Mouse (Mus musculus) liver, embryonic 16.5 days (tissue): ENCODE data around the gene Ppp1r21. TPM values are rescaled to one million over a fixed set of nuclear protein-coding genes. Genes with fewer than 3 reads are reported as not detected.
A peak's percentile ranks its signal among the peaks of the same experiment; 100 is the strongest.

Source experiments
- ATAC-seq: fragments of 200-750 bp; cut with Nextera tagmentation; 2 replicates; pipeline ENCODE4 v1.8.0; 2017; ENCODE audit warnings: low read depth, mild to moderate bottlenecking, moderate number of reproducible peaks, moderate library complexity
- H3K27ac ChIP-seq: fragments of 300-500 bp; sonication (generic); 2 replicates; pipeline ENCODE4 v1.5.1; 2014; ENCODE audit warnings: mild to moderate bottlenecking, low read length
- H3K27me3 ChIP-seq: fragments of 300-500 bp; sonication (generic); 2 replicates; pipeline ENCODE4 v1.6.1; 2014; ENCODE audit warnings: low read depth, low read length, mixed read lengths; ENCODE audit not compliant: control insufficient read depth, insufficient read depth
- H3K36me3 ChIP-seq: fragments of 300-500 bp; sonication (generic); 2 replicates; pipeline ENCODE4 v1.6.1; 2014; ENCODE audit warnings: mild to moderate bottlenecking; ENCODE audit not compliant: control insufficient read depth, insufficient read depth
- H3K4me1 ChIP-seq: fragments of 300-500 bp; sonication (generic); 2 replicates; pipeline ENCODE4 v1.6.1; 2014; ENCODE audit warnings: low read depth, low read length, mixed read lengths; ENCODE audit not compliant: control insufficient read depth
- H3K4me2 ChIP-seq: fragments of 300-500 bp; sonication (generic); 2 replicates; pipeline ENCODE4 v1.6.1; 2014; ENCODE audit warnings: low read depth, low read length, mixed read lengths
- H3K4me3 ChIP-seq: fragments of 300-500 bp; sonication (generic); 2 replicates; pipeline ENCODE4 v1.5.1; 2014; ENCODE audit warnings: low read depth, mild to moderate bottlenecking, low read length
- H3K9ac ChIP-seq: fragments of 300-500 bp; sonication (generic); 2 replicates; pipeline ENCODE4 v1.6.1; 2014; ENCODE audit warnings: low read depth, low read length
- H3K9me3 ChIP-seq: fragments of 300-500 bp; sonication (generic); replicated peaks from 2 replicates; pipeline ENCODE4 v1.6.1; 2016; ENCODE audit warnings: low read length; ENCODE audit not compliant: control insufficient read depth
- WGBS: fragments of 180-500 bp; shearing (Covaris S2); extraction: QIAGEN DNeasy Blood & Tissue Kit; methylation state at CpG from one replicate; pipeline ENCODE4 v1.1.7; 2014; ENCODE audit not compliant: insufficient replicate concordance; 5-methylcytosine and 5-hydroxymethylcytosine counted together
- polyA plus RNA-seq: library from polyadenylated mRNA; unstranded; fragments of >200 nt; fragmentation: Nextera tagmentation; extraction: Ambion mirVana; gene quantifications from 2 replicates; pipeline ENCODE4 v1.2.1, GENCODE M21; 2015

Gene Ppp1r21
- polyA plus RNA-seq, 1 experiment from 2014 or later = 10.6 TPM

GRCm38 (mm10) chr17:88596068-88596467 lies 66.2 kb downstream of the Ppp1r21 start:
- Histone ChIP-seq H3K4me3 (no peak overlapping the region), H3K4me2 (no peak overlapping the region), H3K9ac (no peak overlapping the region), H3K9me3 (no peaks in the 10 kb centered on the region), H3K36me3 (no peaks in the 10 kb centered on the region), H3K27me3 (no peaks in the 10 kb centered on the region), H3K4me1 (no peaks in the 10 kb centered on the region; the same call in none of the 2 replicates), H3K27ac (no peak overlapping the region)
- 53% methylated on average over 4 of the region's 4 CpGs for WGBS
- ATAC-seq = no peak

- H3K27ac ChIP-seq = no peak overlapping the region; the same call in 1 of the 2 replicates
- no peaks in the 10 kb centered on the region for H3K27me3 ChIP-seq
- H3K9me3 ChIP-seq = no peaks in the 10 kb centered on the region
- peak overlapping the region; percentile 66 for H3K4me2 ChIP-seq
- 25% methylated on average over 16 of the region's 16 CpGs for WGBS
- no peaks in the 10 kb centered on the region for H3K36me3 ChIP-seq
- ATAC-seq = no peak
- peak overlapping the region; percentile 43 for H3K4me3 ChIP-seq
- H3K9ac ChIP-seq = no peak overlapping the region
- H3K4me1 ChIP-seq = no peaks in the 10 kb centered on the region; the same call in none of the 2 replicates
Observed at GRCm38 (mm10) chr17:88596544-88597221, 66.8 kb downstream of the Ppp1r21 start.

DNA sequence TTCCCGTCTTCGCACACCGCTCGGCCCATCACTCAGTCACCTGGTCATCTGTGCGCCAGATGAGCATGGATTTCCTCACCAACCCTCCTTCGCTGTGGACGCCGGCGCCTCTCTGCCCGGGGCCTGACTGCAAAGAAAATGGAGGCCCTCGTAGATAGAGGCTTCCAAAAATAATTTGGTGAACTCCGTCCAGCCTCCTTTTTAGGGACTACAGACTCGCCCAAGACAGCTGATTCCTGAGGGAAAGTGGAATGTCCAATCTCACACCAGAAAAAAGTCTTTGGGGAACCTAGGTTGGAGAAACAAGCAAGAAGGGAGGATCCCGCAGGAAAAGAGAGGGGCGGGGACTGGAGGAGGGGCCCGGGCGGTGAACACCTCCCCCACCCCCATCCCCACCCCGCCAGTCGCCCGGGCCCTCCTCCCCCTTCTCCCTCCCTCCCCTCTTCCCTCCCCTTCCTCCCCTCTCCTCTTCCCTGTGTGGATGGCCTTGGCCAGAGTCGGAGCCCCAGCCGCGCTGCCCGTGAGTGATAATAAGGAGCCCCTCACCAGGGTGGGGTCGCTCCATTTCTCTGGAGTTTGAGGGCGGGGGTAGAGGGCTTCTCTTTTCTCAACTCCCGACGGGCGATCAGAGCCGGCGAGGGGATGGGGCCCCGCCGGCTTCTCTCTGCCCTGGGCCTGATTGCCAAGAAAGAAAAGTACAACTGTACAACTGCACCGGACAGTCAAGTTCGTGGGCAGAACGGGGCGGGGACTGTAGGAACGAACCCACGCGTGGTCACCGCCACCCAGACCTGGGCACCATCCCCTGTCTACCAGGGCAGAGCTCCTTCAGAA lies 67.5 kb downstream of the Ppp1r21 start, which contains the start of gene Ston1:
Gene Ston1 (plus strand): TSS at position 463 of the 834 bp plus-strand sequence.
- H3K9me3 ChIP-seq = no peaks in the 10 kb centered on the region
- H3K27me3 ChIP-seq = no peaks in the 10 kb centered on the region
- peak; percentile 80 for ATAC-seq
- 2% methylated on average over 38 of the region's 41 CpGs for WGBS
- peak within 1 kb of the TSS; percentile 43 for H3K4me3 ChIP-seq
- H3K4me1 ChIP-seq = no peaks in the 10 kb centered on the region; the same call in none of the 2 replicates
- H3K9ac ChIP-seq = peak within 1 kb of the TSS; percentile 43
- H3K4me2 ChIP-seq = peak within 1 kb of the TSS; percentile 66
- H3K27ac ChIP-seq = peak within 1 kb of the TSS; percentile 62; the same call in 1 of the 2 replicates
- H3K36me3 ChIP-seq = no peaks in the 10 kb centered on the region

- Histone ChIP-seq H3K9me3 (no peaks in the 10 kb centered on the region), H3K4me3 (peak overlapping the region; percentile 43), H3K36me3 (no peaks in the 10 kb centered on the region), H3K27me3 (no peaks in the 10 kb centered on the region), H3K4me2 (peak overlapping the region; percentile 66), H3K27ac (no peak overlapping the region), H3K4me1 (no peaks in the 10 kb centered on the region; the same call in none of the 2 replicates), H3K9ac (peak overlapping the region; percentile 43)
- WGBS = 18% methylated on average over 5 of the region's 5 CpGs
- ATAC-seq = no peak
Observed at GRCm38 (mm10) chr17:88598056-88598420, 68.1 kb downstream of the Ppp1r21 start.

- 37% methylated on average over 14 of the region's 14 CpGs for WGBS
- Histone ChIP-seq H3K4me3 (no peak overlapping the region), H3K27me3 (no peaks in the 10 kb centered on the region), H3K36me3 (no peaks in the 10 kb centered on the region), H3K9me3 (no peaks in the 10 kb centered on the region), H3K4me2 (no peak overlapping the region), H3K4me1 (no peaks in the 10 kb centered on the region; the same call in none of the 2 replicates), H3K27ac (no peak overlapping the region), H3K9ac (no peak overlapping the region)
- no peak for ATAC-seq
Observed at GRCm38 (mm10) chr17:88598570-88599368, 68.9 kb downstream of the Ppp1r21 start.

DNA sequence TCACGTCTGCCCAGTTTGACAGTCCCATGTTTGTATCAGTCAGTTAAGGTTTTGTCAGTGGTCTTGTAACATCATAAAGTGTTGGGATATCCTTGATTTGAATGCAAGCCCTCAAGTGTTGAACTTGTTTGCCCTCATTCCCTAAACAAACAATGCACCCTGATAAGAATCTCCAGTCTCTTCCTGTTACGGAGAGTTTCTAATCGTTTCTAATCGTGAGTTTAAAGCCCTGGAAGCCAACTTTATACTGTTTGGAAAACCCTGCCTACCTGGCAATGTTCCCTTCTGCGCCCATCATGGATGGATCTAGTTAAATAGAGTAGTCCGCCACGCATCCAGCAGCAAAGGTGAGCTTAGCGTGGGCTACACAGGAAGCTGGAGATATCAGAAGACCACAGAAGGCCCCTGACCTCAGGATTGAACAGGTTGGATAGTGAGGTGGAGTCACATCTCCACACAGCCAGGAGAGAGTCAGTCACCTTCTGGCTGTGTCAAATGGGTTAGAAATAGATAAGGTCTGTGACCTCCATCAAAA lies 70.6 kb downstream of the Ppp1r21 start:
- no peaks in the 10 kb centered on the region; the same call in none of the 2 replicates for H3K4me1 ChIP-seq
- H3K4me3 ChIP-seq = no peak overlapping the region
- H3K27me3 ChIP-seq = no peaks in the 10 kb centered on the region
- H3K9me3 ChIP-seq = no peaks in the 10 kb centered on the region
- H3K27ac ChIP-seq = no peak overlapping the region
- no peak for ATAC-seq
- WGBS = 43% methylated on average over 8 of the region's 8 CpGs
- no peaks in the 10 kb centered on the region for H3K36me3 ChIP-seq
- no peak overlapping the region for H3K9ac ChIP-seq
- no peak overlapping the region for H3K4me2 ChIP-seq

GRCm38 (mm10) chr17:88603943-88604342 lies 74.0 kb downstream of the Ppp1r21 start:
- Histone ChIP-seq H3K36me3 (no peaks in the 10 kb centered on the region), H3K9me3 (no peaks in the 10 kb centered on the region), H3K9ac (no peak overlapping the region), H3K27me3 (no peaks in the 10 kb centered on the region), H3K27ac (no peak overlapping the region), H3K4me3 (no peak overlapping the region), H3K4me2 (no peak overlapping the region), H3K4me1 (no peaks in the 10 kb centered on the region; the same call in 1 of the 2 replicates)
- no peak for ATAC-seq
- 67% methylated on average over 11 of the region's 11 CpGs for WGBS

DNA sequence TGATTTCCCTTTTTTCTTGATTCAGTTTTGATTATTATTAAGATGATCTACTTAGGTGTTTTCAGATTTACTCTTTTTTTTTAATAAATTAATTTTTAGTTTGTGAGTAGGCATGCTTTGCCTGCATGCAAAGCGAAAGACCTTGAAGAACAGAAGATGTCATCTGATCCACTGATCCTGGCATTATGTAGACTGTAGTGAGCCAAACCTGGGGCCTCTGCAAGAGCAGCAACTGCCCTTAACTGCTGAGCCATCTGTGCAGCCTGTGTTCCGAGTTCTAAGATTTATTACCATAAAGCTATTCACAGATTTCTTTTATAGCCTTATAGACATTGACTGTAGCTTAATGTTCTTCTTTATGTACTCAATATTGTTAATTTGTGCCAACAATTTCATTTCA lies 76.1 kb downstream of the Ppp1r21 start:
- no peaks in the 10 kb centered on the region for H3K9me3 ChIP-seq
- no peak overlapping the region for H3K4me3 ChIP-seq
- no peak for ATAC-seq
- H3K36me3 ChIP-seq = no peaks in the 10 kb centered on the region
- no peak overlapping the region for H3K4me2 ChIP-seq
- no peak overlapping the region for H3K27ac ChIP-seq
- WGBS = 59% methylated on average over 2 of the region's 2 CpGs
- no peaks in the 10 kb centered on the region for H3K4me1 ChIP-seq
- no peaks in the 10 kb centered on the region for H3K27me3 ChIP-seq
- no peak overlapping the region for H3K9ac ChIP-seq
